Mouse (Mus musculus) inflammation-experienced regulatory T-cells (primary cell): ENCODE data around the gene Rbm25. TPM values are rescaled to one million over a fixed set of nuclear protein-coding genes. Genes with fewer than 3 reads are reported as not detected.

Experiments used
- polyA plus RNA-seq, 2 experiments: library from polyadenylated mRNA; unstranded; fragments of 100-300 nt; shearing (Covaris generic); gene quantifications; one replicate each; pipeline ENCODE4 v1.2.1; 2017

Rbm25 gene
- 100 to 1,000 TPM; 330 to 337 TPM for polyA plus RNA-seq

DNA sequence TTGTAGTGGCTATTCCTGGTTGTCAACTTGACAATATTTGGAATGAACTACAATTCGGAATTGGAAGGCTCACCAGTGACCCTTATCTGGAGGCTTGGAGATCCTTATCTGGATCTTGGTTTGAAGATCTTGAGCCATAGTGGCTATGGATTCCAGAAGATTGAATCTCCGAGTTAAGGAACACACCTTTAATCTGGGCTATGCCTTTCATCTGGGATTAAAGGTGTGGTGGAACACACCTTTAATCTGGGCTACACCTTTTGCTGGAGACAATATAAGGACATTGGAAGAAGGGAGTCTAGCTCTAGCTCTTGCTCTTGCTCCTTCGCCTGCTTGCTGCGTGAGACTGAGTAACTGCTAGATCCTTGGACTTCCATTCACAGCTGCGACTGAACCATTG is at the start of gene Rbm25:
Gene Rbm25 (plus strand): TSS at position 301 of the 400 bp plus-strand sequence.

DNA sequence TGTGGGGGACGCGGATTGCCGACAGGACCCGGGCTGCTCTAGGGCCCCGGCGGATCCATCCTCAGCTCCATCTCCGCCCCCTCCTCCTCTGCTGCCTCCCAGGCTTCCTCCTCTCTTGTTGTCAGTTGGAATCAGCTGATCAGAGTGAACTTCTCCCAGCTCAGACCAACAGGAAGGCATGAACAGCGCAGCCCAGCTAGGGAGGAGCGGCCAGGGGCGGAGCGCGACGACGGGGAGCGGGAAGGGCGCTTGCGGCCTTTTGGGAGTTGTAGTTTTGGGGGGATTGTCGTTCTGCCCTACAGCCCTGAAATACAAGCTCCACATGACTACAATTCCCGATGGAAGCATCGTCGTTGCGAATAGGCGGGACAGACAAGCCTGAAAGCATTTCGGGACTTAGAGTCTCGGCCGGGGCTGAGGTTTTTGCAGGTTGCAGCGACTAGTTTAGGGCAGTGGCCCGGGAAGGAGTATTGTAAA is 34.0 kb upstream of the Rbm25 start, which contains the start of gene Zfyve1:
Gene Zfyve1 (minus strand): TSS at position 198 of the 477 bp plus-strand sequence.

DNA sequence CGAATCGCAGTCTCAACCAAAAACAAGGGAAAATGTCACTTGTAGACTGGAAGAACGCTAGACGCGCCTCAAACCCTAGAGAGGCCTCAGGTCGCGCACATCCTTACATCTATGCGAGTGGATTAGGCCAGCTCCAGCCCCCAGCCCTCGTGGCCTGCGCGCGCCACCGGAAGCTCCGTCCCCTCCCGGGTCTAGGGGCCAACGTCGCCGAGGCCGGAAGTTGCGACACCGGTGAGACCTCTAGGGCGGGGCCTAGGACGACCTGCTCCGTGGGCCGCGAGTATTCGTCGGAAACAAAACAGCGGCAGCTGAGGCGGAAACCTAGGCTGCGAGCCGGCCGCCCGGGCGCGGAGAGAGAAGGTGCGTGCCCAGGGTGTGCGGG is 56.9 kb downstream of the Rbm25 start, which contains the start of gene Psen1:
Gene Psen1 (plus strand): TSS at position 219 of the 382 bp plus-strand sequence.

Other genes with a start within 250 kb of the Rbm25 start
- 1 to 10 TPM in 1 of 2 experiments, under 1 TPM in 1; 0.16 to 2.8 TPM for gene Dpf3, start 143.5 kb upstream of the Rbm25 start, polyA plus RNA-seq
- gene Dcaf4, start 110.8 kb upstream of the Rbm25 start, polyA plus RNA-seq, result 10 to 100 TPM; 25.2 to 32.4 TPM
- 10 to 100 TPM; 11.5 to 14.4 TPM for gene Zfyve1, start 34.0 kb upstream of the Rbm25 start, polyA plus RNA-seq
- gene Psen1, start 56.9 kb downstream of the Rbm25 start, polyA plus RNA-seq, result 100 to 1,000 TPM; 109 to 112 TPM
- gene Papln, start 132.4 kb downstream of the Rbm25 start, polyA plus RNA-seq, result 1 to 10 TPM in 1 of 2 experiments, not detected in 1; 1.1 TPM